Mouse (Mus musculus) lung, postnatal 36 days (tissue): ENCODE results near the gene Poc1b.
"Not testable (repeated sequence)": the region's sequence is repeated elsewhere in the genome, so short reads cannot be mapped to it uniquely, and the experiment has no call there.

ENCODE experiments used
- DNase-seq: peaks from one replicate; pipeline ENCODE4 v3.0.0; 2022; ENCODE audit warnings: mixed read lengths

Gene Poc1b

GRCm38 (mm10) chr10:99196556-99196955 is 89.7 kb downstream of the Poc1b start:
- no peak for DNase-seq

DNA sequence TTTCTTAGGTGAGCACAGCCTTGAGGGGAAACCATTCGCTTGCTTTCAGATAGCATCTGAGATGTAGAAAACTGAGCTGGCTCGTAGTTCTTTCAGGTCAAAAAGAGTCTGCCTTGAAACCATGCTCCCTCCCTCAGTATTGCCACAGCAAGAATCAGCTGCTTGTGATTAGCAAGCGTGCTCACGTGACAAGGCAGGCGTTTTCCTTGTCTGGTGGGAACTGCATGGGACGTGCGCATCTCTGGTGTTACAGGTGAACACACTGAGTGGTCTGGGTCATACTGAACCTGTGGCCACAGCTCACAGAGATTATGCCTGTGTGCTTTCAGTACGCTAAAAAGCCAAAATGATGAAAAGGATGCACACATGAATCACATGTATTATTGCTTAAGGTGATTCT is 90.3 kb downstream of the Poc1b start:
- DNase-seq, result no peak

DNA sequence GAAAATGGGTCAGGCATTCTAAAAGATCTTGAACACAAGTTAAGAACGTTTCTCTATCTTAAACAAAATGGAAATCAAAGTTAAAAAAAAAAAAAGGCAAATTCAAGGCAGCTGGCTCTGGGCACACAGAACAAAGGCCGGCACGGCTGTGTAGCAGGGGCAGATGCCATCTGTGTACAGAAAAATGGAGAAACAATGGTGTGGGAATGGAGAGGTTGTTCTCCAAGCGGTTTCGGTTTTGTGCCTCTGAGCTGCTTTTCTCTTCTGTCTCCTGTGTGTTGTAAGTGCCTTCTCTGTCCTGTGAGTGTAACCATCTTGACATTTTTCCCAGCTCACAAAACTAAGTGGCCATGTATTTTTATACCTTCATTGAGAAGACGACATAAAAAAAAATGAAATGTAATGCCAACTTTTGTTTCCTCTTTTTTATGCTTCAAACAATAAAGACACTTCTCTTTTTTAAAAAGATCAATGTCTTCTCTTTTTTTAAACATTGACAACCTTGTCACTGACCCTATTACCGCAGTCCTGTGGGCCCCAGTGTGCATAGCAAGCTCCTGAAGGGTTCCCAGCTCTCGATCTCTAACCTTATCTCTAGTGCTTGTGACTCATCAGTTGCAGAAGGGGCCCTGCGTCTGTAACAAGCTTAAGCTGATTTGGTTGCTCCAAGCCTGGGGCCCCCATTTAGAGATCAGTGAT is 90.9 kb downstream of the Poc1b start:
- no peak for DNase-seq

DNA sequence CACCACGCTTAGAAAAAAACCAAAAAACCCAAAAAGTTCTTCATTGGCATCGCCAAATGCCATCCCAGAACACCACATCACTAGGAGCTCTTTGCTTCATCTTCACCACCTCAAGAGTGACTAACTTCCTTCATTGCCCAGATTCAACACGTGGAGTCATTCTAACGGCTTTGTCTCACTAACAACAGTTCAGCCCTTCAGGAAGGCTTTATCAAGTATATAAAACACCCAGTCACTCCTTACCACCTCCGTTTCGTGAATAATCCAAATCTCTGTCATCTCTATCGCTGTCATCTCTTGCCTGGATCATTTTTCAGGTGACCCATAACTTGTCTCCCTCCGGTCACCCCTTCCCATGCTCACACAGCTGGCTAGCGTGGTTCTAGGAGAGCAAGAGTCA is 92.1 kb downstream of the Poc1b start:
- no peak for DNase-seq

GRCm38 (mm10) chr10:99200944-99201343 is 94.1 kb downstream of the Poc1b start:
- DNase-seq, result peak; percentile 58

GRCm38 (mm10) chr10:99201786-99202185 is 95.0 kb downstream of the Poc1b start:
- peak; percentile 50 for DNase-seq

GRCm38 (mm10) chr10:99202363-99202762 is 95.5 kb downstream of the Poc1b start:
- DNase-seq, result no peak

- DNase-seq, result no peak
Observed at GRCm38 (mm10) chr10:99203163-99203562, 96.3 kb downstream of the Poc1b start.

- DNase-seq, result peak; percentile 43
Observed at GRCm38 (mm10) chr10:99203577-99204487, 97.0 kb downstream of the Poc1b start.

- DNase-seq, result peak; percentile 52
Observed at GRCm38 (mm10) chr10:99204553-99204952, 97.7 kb downstream of the Poc1b start.

GRCm38 (mm10) chr10:99207121-99207520 is 100.3 kb downstream of the Poc1b start:
- DNase-seq, result no peak

DNA sequence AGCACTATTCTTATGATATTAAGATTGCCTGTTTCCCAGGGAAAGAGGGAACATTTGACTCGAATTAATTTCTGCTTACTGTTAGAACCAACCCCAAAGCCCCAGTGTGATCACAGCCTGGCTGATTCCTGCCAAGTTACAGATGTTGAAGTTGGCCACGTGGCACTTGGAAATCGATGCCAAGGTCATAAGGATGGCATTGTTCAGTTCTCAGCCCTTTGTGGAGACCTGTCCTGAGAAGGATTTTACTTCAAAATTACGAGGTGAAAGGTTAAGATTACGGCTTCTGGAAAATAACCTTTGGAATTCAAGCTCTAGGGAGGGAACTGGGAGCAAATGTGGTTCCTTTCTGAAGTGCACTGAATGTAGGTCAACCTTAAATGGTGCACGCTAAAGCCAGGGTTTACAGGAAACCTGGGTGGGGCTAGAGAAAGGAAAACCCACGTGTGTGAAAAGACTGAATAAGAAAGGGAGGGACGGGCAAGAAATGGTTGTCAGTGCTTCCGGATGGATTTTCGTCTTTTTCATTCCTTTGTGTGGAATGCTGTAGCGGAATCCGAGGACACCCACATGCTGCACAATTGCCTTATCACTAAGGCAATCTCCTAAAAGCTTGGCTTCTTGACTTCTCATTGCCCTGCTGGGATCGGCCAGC is 102.4 kb downstream of the Poc1b start:
- DNase-seq, result no peak

- DNase-seq, result no peak
Observed at GRCm38 (mm10) chr10:99211021-99211420, 104.2 kb downstream of the Poc1b start.

- no peak for DNase-seq
Observed at GRCm38 (mm10) chr10:99211503-99212265, 104.8 kb downstream of the Poc1b start.

- no peak for DNase-seq
Observed at GRCm38 (mm10) chr10:99214421-99215299, 107.8 kb downstream of the Poc1b start.

DNA sequence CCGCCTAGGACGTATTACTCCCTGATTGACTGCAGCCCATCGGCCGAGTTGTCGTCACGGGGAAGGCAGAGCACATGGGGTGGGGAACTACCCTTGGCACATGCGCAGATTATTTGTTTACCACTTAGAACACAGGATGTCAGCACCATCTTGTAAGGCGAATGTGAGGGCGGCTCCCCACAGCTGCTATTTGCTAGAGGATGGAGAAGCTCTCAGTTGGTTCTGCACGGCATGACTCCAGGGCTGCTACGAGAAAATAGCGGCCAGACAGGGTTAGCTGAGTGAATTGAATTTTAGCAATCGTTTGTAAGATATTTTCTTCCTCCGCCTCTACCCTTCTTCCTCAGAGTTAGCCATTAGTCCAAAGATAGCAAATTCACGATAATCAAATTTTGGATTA is 109.7 kb downstream of the Poc1b start:
- DNase-seq, result not testable (repeated sequence)

DNA sequence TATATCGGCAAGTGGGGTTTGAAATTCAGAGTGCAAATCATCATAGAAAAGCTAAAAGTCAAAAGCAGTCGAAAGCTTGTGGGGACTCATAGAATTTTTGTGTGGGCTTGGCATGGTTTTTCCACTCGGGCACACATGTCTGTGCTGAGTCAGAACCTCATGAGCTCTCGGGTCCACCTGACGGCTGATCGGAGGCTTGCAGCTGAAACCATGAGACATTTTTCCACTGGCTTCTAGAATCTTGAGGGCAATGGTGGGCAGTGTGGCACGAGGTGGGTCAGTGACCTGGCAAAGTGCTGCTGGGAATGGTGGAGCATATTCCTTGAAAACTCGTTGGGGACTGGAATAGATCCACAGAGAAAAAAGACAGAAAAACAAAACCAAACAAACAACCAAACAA is 114.7 kb downstream of the Poc1b start:
- no peak for DNase-seq

- peak; percentile 23 for DNase-seq
Observed at GRCm38 (mm10) chr10:99222726-99223125, 115.9 kb downstream of the Poc1b start.

DNA sequence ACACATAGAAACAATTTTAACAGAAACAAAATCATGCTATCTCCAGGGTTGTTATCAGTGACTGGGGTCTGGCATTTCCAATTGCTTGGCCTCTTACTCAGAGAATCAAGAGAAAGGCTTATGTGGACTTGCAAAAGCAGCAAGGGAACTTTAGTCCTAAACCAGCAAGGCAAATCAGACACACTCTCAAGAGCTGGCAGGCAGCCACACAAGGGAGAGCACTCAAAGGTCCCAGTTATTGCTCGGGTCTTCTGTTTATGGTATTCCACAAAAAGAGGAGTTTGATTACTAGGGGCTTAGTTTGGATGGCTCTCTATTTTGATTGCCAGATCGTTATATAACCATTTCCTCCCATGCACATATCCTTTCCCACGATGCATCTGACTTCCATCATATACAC is 117.4 kb downstream of the Poc1b start:
- DNase-seq, result peak; percentile 46

DNA sequence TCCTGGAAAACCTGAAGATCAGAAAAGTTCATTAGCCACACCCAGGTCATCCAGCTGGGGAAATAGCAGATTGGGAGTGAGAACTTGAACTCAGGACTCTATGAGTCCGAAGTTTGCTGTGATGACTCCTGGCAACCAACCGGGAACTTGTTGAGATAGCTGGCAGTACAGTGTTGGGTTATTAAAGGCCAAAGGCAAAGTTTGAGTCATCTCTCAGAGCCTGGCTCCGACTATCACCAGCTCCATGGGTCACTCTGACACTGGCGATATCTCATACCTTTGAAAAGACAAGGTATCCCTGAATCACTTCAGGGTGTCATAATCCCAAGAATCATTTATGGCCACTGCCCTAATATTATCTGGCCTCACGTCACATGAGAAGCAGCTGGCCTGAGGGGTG is 119.9 kb downstream of the Poc1b start:
- DNase-seq, result no peak

GRCm38 (mm10) chr10:99227968-99228864 is 121.4 kb downstream of the Poc1b start:
- peak; percentile 46 for DNase-seq
